ENCODE assay signal across 34 mouse cellular contexts in the genomic region with DNA sequence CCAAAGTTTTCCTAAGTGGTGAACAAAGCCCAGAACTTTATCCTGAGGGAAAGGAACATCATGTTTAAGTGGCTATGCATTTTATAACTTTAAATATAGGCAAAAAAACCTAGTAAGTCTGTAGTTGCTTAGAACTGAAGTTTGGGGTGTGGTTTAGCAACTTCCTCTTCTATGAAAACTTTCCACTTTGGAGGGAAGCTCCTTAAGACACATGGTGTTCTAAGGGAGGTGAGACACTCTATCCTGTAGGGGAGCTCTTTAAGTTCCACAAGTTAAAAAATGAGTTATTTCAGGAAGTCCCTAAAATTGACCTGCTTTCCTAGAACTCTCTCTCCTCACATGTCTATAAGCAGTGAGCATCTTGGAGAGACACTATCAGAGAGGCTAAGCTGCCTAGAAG. TPM values are rescaled to one million over a fixed set of nuclear protein-coding genes. Genes with fewer than 3 reads are reported as not detected.
DNase-seq lines count a peak whose midpoint lies in the region; ATAC-seq and TF ChIP-seq lines count a peak whose summit lies in the region.
"Had no signal": no experiment of that assay in that cellular context is flagged by ENCODE, and none has a peak within 500 bp of the region (broad histone marks: within the 10 kb centered on the region; RNA-seq: fewer than 3 reads in every experiment).

No protein-coding gene starts in this region.

- TF ChIP-seq EP300 in MEL (IDR thresholded peaks at IDR 0.05; ENCODE audit: low read depth in 1 of 2, low read length in 2 of 2), result no peak

- peak; percentile 46 for DNase-seq in 416B (ENCODE audit: low read depth)
- DNase-seq in MEL (ENCODE audit: low read depth, low spot score), result peak; percentile 66
- no peak for DNase-seq in kidney, adult 2 months
- no peak for DNase-seq in cerebellum, postnatal 25 days
- DNase-seq: adrenal gland, postnatal 10 days; adrenal gland, postnatal 36 days; B cell, adult 2 months; cerebellum, adult 11 months; cerebellum, adult 8-10 months; cerebellum, postnatal 10 days; gastrocnemius, postnatal 25 days; heart, adult 2 months; kidney, adult 11 months had no signal

- no peaks in the 10 kb centered on the region; a peak in 1 of 4 replicates for H3K27me3 ChIP-seq in MEL (ENCODE audit: control insufficient read depth in 1 of 2, insufficient read depth in 2 of 2, low read length in 2 of 2)
- no peaks in the 10 kb centered on the region for H3K27me3 ChIP-seq in kidney, adult 2 months (replicated peaks; ENCODE audit: control insufficient read depth, insufficient read depth, low read length)
- H3K27me3 ChIP-seq in heart, embryonic 12.5 days (replicated peaks), result no peaks in the 10 kb centered on the region
- H3K27me3 ChIP-seq: embryonic facial prominence, embryonic 12.5 days; embryonic facial prominence, embryonic 15.5 days; forebrain, embryonic 12.5 days; forebrain, embryonic 15.5 days; hindbrain, embryonic 13.5 days; intestine, embryonic 15.5 days; Patski had no signal

- peaks cover 0 to 9% of the 10 kb centered on the region in 2 experiments; a peak in 3 of 4 replicates for H3K4me1 ChIP-seq in MEL (ENCODE audit: control insufficient read depth in 1 of 2, insufficient read depth in 2 of 2, low read length in 2 of 2)
- peaks cover 5% of the 10 kb centered on the region; the same call in 1 of the 2 replicates for H3K4me1 ChIP-seq in embryonic fibroblast, embryonic 13.5 days (ENCODE audit: control insufficient read depth, insufficient read depth, low read length)
- H3K4me1 ChIP-seq in kidney, adult 2 months (ENCODE audit: control insufficient read depth, insufficient read depth, low read length), result no peaks in the 10 kb centered on the region
- 0 out of 2 replicates have a peak, but pooled peaks cover 3% of the 10 kb centered on the region for H3K4me1 ChIP-seq in heart, embryonic 12.5 days (replicated peaks)
- H3K4me1 ChIP-seq: embryonic facial prominence, embryonic 12.5 days; embryonic facial prominence, embryonic 15.5 days; forebrain, embryonic 12.5 days; forebrain, embryonic 15.5 days; heart, embryonic 10.5 days; hindbrain, embryonic 10.5 days; hindbrain, embryonic 13.5 days; intestine, embryonic 15.5 days had no signal

- H3K9me3 ChIP-seq in MEL (replicated peaks; ENCODE audit: insufficient read depth, low read length), result no peaks in the 10 kb centered on the region
- no peaks in the 10 kb centered on the region for H3K9me3 ChIP-seq in heart, embryonic 12.5 days (replicated peaks)
- H3K9me3 ChIP-seq: embryonic facial prominence, embryonic 12.5 days; embryonic facial prominence, embryonic 15.5 days; forebrain, embryonic 12.5 days; forebrain, embryonic 15.5 days; heart, embryonic 10.5 days; hindbrain, embryonic 10.5 days; hindbrain, embryonic 13.5 days; intestine, embryonic 15.5 days had no signal

- H3K27ac ChIP-seq in MEL (ENCODE audit: control insufficient read depth, low read depth, low read length), result no peak overlapping the region
- H3K27ac ChIP-seq in embryonic fibroblast, embryonic 13.5 days (ENCODE audit: insufficient read depth, low read length), result peak overlapping the region; percentile 34; the same call in 1 of the 2 replicates
- H3K27ac ChIP-seq in kidney, adult 2 months (ENCODE audit: insufficient read depth, low read depth, low read length), result no peak overlapping the region
- no peak overlapping the region for H3K27ac ChIP-seq in heart, embryonic 12.5 days (ENCODE audit: poor library complexity, severe bottlenecking)
- H3K27ac ChIP-seq: embryonic facial prominence, embryonic 12.5 days; embryonic facial prominence, embryonic 15.5 days; forebrain, embryonic 12.5 days; forebrain, embryonic 15.5 days; heart, adult 2 months; heart, embryonic 10.5 days; hindbrain, embryonic 10.5 days; hindbrain, embryonic 13.5 days; intestine, embryonic 15.5 days had no signal

- no peak overlapping the region for H3K4me2 ChIP-seq in heart, embryonic 12.5 days
- H3K4me2 ChIP-seq: embryonic facial prominence, embryonic 12.5 days; embryonic facial prominence, embryonic 15.5 days; forebrain, embryonic 12.5 days; forebrain, embryonic 15.5 days; hindbrain, embryonic 13.5 days; intestine, embryonic 15.5 days had no signal

- H3K4me3 ChIP-seq in MEL (ENCODE audit: control insufficient read depth in 1 of 2, insufficient read depth in 1 of 2, low read depth in 2 of 2, low read length in 2 of 2), result no peak overlapping the region
- H3K4me3 ChIP-seq in embryonic fibroblast, embryonic 13.5 days (ENCODE audit: insufficient read depth, low read length), result no peak overlapping the region
- H3K4me3 ChIP-seq in kidney, adult 2 months (ENCODE audit: insufficient read depth, low read depth, low read length), result no peak overlapping the region
- no peak overlapping the region for H3K4me3 ChIP-seq in heart, embryonic 12.5 days
- H3K4me3 ChIP-seq: embryonic facial prominence, embryonic 12.5 days; embryonic facial prominence, embryonic 15.5 days; erythroblast, embryonic 14.5 days; forebrain, embryonic 12.5 days; forebrain, embryonic 15.5 days; heart, adult 2 months; heart, embryonic 10.5 days; hindbrain, embryonic 10.5 days; hindbrain, embryonic 13.5 days; intestine, embryonic 15.5 days had no signal

- TF ChIP-seq RAD21 in MEL (IDR thresholded peaks at IDR 0.05; ENCODE audit: low read depth, low read length), result no peak

- TF ChIP-seq POLR2A in MEL (IDR thresholded peaks at IDR 0.05; ENCODE audit: control insufficient read depth in 1 of 2, insufficient read depth in 1 of 2, low read depth in 1 of 2, low read length in 2 of 2, poor library complexity in 1 of 2), result no peak
- TF ChIP-seq POLR2A in embryonic fibroblast, embryonic 13.5 days (IDR thresholded peaks at IDR 0.05; ENCODE audit: low read depth, low read length), result no peak
- TF ChIP-seq POLR2A in kidney, adult 2 months (IDR thresholded peaks at IDR 0.05; ENCODE audit: low read depth, low read length), result no peak

- no peak for TF ChIP-seq CTCF in MEL (IDR thresholded peaks at IDR 0.05 in 2 of 3, conservative IDR thresholded peaks at IDR 0.05 in 1 of 3; ENCODE audit: control insufficient read depth in 1 of 3, insufficient read depth in 1 of 3, low read depth in 2 of 3, low read length in 3 of 3, poor library complexity in 1 of 3, severe bottlenecking in 1 of 3)
- no peak for TF ChIP-seq CTCF in embryonic fibroblast, embryonic 13.5 days (IDR thresholded peaks at IDR 0.05; ENCODE audit: borderline replicate concordance, insufficient read depth, low read length)
- no peak for TF ChIP-seq CTCF in kidney, adult 2 months (conservative IDR thresholded peaks at IDR 0.05; ENCODE audit: insufficient read depth, insufficient read length, low read depth, low read length)

- H3K36me3 ChIP-seq in MEL (ENCODE audit: control insufficient read depth in 1 of 2, insufficient read depth in 2 of 2, low read length in 2 of 2), result peaks cover 0 to 10% of the 10 kb centered on the region in 2 experiments; a peak in 2 of 4 replicates
- H3K36me3 ChIP-seq in kidney, adult 2 months (ENCODE audit: control insufficient read depth, insufficient read depth, low read length), result no peaks in the 10 kb centered on the region
- no peaks in the 10 kb centered on the region for H3K36me3 ChIP-seq in heart, embryonic 12.5 days
- H3K36me3 ChIP-seq: embryonic facial prominence, embryonic 12.5 days; embryonic facial prominence, embryonic 15.5 days; forebrain, embryonic 12.5 days; forebrain, embryonic 15.5 days; heart, embryonic 10.5 days; hindbrain, embryonic 10.5 days; hindbrain, embryonic 13.5 days; intestine, embryonic 15.5 days had no signal

- peak; percentile 85 for ATAC-seq in megakaryocyte progenitor cell, adult 5-6 weeks (replicated peaks; ENCODE audit: poor library complexity)
- no peak for ATAC-seq in heart, embryonic 12.5 days (ENCODE audit: insufficient number of reproducible peaks, low FRiP score)
- ATAC-seq: forebrain, embryonic 15.5 days; hindbrain, embryonic 16.5 days; intestine, embryonic 15.5 days; Patski had no signal

- H3K9ac ChIP-seq in MEL (ENCODE audit: control insufficient read depth, low read depth, low read length, poor library complexity, severe bottlenecking), result no peak overlapping the region
- H3K9ac ChIP-seq in heart, embryonic 12.5 days, result no peak overlapping the region
- H3K9ac ChIP-seq: embryonic facial prominence, embryonic 12.5 days; embryonic facial prominence, embryonic 15.5 days; forebrain, embryonic 12.5 days; forebrain, embryonic 15.5 days; hindbrain, embryonic 13.5 days; intestine, embryonic 15.5 days had no signal

- no peaks in the 10 kb centered on the region for H3K79me2 ChIP-seq in MEL (ENCODE audit: control insufficient read depth, insufficient read depth, low read length, poor library complexity)

TF ChIP-seq in MEL, 35 proteins besides CTCF, POLR2A, EP300 and RAD21 (continues in another document):
- no peak for TF ChIP-seq CHD1 (IDR thresholded peaks at IDR 0.05; ENCODE audit: low read depth, low read length)
- TF ChIP-seq MYC (IDR thresholded peaks at IDR 0.05; ENCODE audit: low read depth, low read length), result 0 out of 2 replicates have a peak, but pooled peaks have one; percentile 49

RNA-seq across cellular contexts. Expression of gene Olfr876, which starts 4.4 kb away (rescaled TPM):
- not detected in 2 replicates for total RNA-seq in MEL (2012; rRNA removed)
- not detected for polyA plus RNA-seq in MEL (2012; ENCODE audit: insufficient read depth in 1 of 2, insufficient read length in 2 of 2, low read depth in 1 of 2, low replicate concordance in 2 of 2, missing spikeins in 1 of 2)
- polyA plus RNA-seq in embryonic fibroblast, embryonic 13.5 days (2011; ENCODE audit: insufficient read length, low read depth, missing spikeins), result not detected in 2 replicates
- total RNA-seq in megakaryocyte progenitor cell, adult 5-6 weeks (2015), result not detected in 2 replicates
- total RNA-seq in megakaryocyte progenitor cell, adult 5-6 weeks (2017), result not detected in 2 replicates
- polyA plus RNA-seq in kidney, adult 2 months (2012; rRNA removed), result not detected in 2 replicates
- not detected in 2 replicates for polyA plus RNA-seq in heart, embryonic 12.5 days (2016; fragmentation: Nextera tagmentation; extraction: Ambion mirVana)
- total RNA-seq: adrenal gland, adult 18-20 months; adrenal gland, postnatal 10 days; adrenal gland, postnatal 36 days; gastrocnemius, adult 8-10 months; gastrocnemius, postnatal 25 days; heart, adult 2 months; heart, postnatal 25 days had no signal
- polyA plus RNA-seq: embryonic facial prominence, embryonic 12.5 days; erythroblast, embryonic 14.5 days; forebrain, embryonic 12.5 days; forebrain, embryonic 15.5 days; gonadal fat pad, adult 2 months; heart, adult 2 months; heart, embryonic 10.5 days; heart, embryonic 14.5 days; heart, postnatal 0 days; hindbrain, embryonic 10.5 days; hindbrain, embryonic 13.5 days; hindbrain, embryonic 16.5 days; intestine, embryonic 15.5 days; kidney, embryonic 14.5 days; Patski had no signal

RNA-seq across cellular contexts. Expression of gene Olfr875, which starts 35.6 kb away (rescaled TPM):
- total RNA-seq in MEL (2012; rRNA removed), result not detected in 2 replicates
- polyA plus RNA-seq in MEL (2012; ENCODE audit: insufficient read depth in 1 of 2, insufficient read length in 2 of 2, low read depth in 1 of 2, low replicate concordance in 2 of 2, missing spikeins in 1 of 2), result not detected
- polyA plus RNA-seq in embryonic fibroblast, embryonic 13.5 days (2011; ENCODE audit: insufficient read length, low read depth, missing spikeins), result not detected in 2 replicates
- total RNA-seq in megakaryocyte progenitor cell, adult 5-6 weeks (2015), result not detected in 2 replicates
- total RNA-seq in megakaryocyte progenitor cell, adult 5-6 weeks (2017), result not detected in 2 replicates
- not detected in 2 replicates for polyA plus RNA-seq in kidney, adult 2 months (2012; rRNA removed)
- not detected in 2 replicates for polyA plus RNA-seq in heart, embryonic 12.5 days (2016; fragmentation: Nextera tagmentation; extraction: Ambion mirVana)
- total RNA-seq: adrenal gland, adult 18-20 months; adrenal gland, postnatal 10 days; adrenal gland, postnatal 36 days; gastrocnemius, adult 8-10 months; gastrocnemius, postnatal 25 days; heart, adult 2 months; heart, postnatal 25 days had no signal
- polyA plus RNA-seq: embryonic facial prominence, embryonic 12.5 days; erythroblast, embryonic 14.5 days; forebrain, embryonic 12.5 days; forebrain, embryonic 15.5 days; gonadal fat pad, adult 2 months; heart, adult 2 months; heart, embryonic 10.5 days; heart, embryonic 14.5 days; heart, postnatal 0 days; hindbrain, embryonic 10.5 days; hindbrain, embryonic 13.5 days; hindbrain, embryonic 16.5 days; intestine, embryonic 15.5 days; kidney, embryonic 14.5 days; Patski had no signal

RNA-seq across cellular contexts. Expression of gene Olfr877, which starts 46.8 kb away (rescaled TPM):
- not detected in 2 replicates for total RNA-seq in MEL (2012; rRNA removed)
- polyA plus RNA-seq in MEL (2012; ENCODE audit: insufficient read depth in 1 of 2, insufficient read length in 2 of 2, low read depth in 1 of 2, low replicate concordance in 2 of 2, missing spikeins in 1 of 2), result not detected
- not detected in 2 replicates for polyA plus RNA-seq in embryonic fibroblast, embryonic 13.5 days (2011; ENCODE audit: insufficient read length, low read depth, missing spikeins)
- total RNA-seq in megakaryocyte progenitor cell, adult 5-6 weeks (2015), result not detected in 2 replicates
- not detected in 2 replicates for total RNA-seq in megakaryocyte progenitor cell, adult 5-6 weeks (2017)
- polyA plus RNA-seq in kidney, adult 2 months (2012; rRNA removed), result not detected in 2 replicates
- not detected in 2 replicates for polyA plus RNA-seq in heart, embryonic 12.5 days (2016; fragmentation: Nextera tagmentation; extraction: Ambion mirVana)
- total RNA-seq: adrenal gland, postnatal 10 days; gastrocnemius, adult 8-10 months; gastrocnemius, postnatal 25 days; heart, adult 2 months; heart, postnatal 25 days had no signal
- polyA plus RNA-seq: embryonic facial prominence, embryonic 12.5 days; erythroblast, embryonic 14.5 days; forebrain, embryonic 12.5 days; forebrain, embryonic 15.5 days; heart, adult 2 months; heart, embryonic 10.5 days; heart, embryonic 14.5 days; heart, postnatal 0 days; hindbrain, embryonic 10.5 days; hindbrain, embryonic 13.5 days; hindbrain, embryonic 16.5 days; intestine, embryonic 15.5 days; kidney, embryonic 14.5 days; Patski had no signal

Comparison
In these comparisons a context has a peak if more than half of its experiments do, and no peak if none do; other contexts are left out.
1. DNase-seq: peak in 416B (single experiment) and MEL (single experiment); none in kidney, adult 2 months (single experiment) and cerebellum, postnatal 25 days (0 of 2).